Mouse (Mus musculus) Patski (cell line): Measurements from ENCODE around the gene Eddm3b. TPM values are rescaled to one million over a fixed set of nuclear protein-coding genes. Genes with fewer than 3 reads are reported as not detected.

Source experiments
- ATAC-seq: fragments of 100-300 bp; one replicate; pipeline ENCODE4 v1.8.0; 2021
- CTCF ChIA-PET: fragments of 350-600 bp; sonication (Branson Sonifier 250); formaldehyde crosslinking; loops from one replicate; lab custom pipeline; 2022; ENCODE audit warnings: inconsistent platforms; lab: Charles Lee
- POLR2A ChIA-PET: fragments of 350-600 bp; sonication (Branson Sonifier 250); formaldehyde crosslinking; loops from one replicate; lab custom pipeline; 2022; ENCODE audit warnings: antibody characterized with exemption, inconsistent platforms; lab: Charles Lee
- DNase-seq: peaks from one replicate; pipeline ENCODE4 v3.0.0-alpha.2; 2011; ENCODE audit warnings: low read depth, low spot score
- H3K27me3 ChIP-seq: fragments of 371-371 bp; one replicate; pipeline ENCODE4 v1.5.1; 2021
- CTCF ChIP-seq: fragments of 100-300 bp; IDR thresholded peaks from one replicate; pipeline ENCODE4 v1.5.1; 2021
- in situ Hi-C: fragments of 300-500 bp; cut with MboI; formaldehyde crosslinking; loops from 3 replicates; pipeline ENCODE4 v1.11.1; 2018; ENCODE audit warnings: low pct_unique_long_range_greater_than_20kb, mixed read lengths
- polyA plus RNA-seq: library from polyadenylated mRNA; unstranded; gene quantifications from one replicate; pipeline ENCODE4 v1.2.3, GENCODE M21; 2021

Gene Eddm3b
- polyA plus RNA-seq, 1 experiment from 2014 or later: not detected

GRCm38 (mm10) chr14:51113476-51113875 lies 750 bp upstream of the Eddm3b start:
- ChIA-PET POLR2A (no interaction called here), CTCF (no interaction called here)
- in situ Hi-C loops: no loop called here
- H3K27me3 ChIP-seq: no peaks in the 10 kb centered on the region
- TF ChIP-seq CTCF: no peak
- ATAC-seq (no peak), DNase-seq (no peak)

DNA sequence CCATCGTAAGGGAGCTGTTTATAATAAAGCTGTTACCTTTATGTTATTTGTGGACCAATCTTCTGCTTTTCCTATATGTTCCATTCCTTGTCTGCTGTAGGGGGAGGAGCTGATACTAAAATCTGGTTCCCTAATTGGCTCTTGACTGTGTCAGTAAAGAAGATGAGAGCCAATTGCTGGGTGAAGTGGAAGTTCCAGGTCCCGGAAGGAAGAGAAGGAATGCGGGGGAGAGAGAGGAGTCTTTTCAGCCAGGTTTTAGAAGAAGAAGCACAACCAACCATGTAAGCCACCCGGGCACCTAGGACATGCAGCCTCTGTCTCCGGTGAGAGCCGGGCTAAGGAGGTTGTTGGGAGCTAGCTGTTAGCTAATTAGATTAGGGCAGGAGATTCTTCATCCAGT lies 11.5 kb downstream of the Eddm3b start:
- DNase-seq (no peak), ATAC-seq (no peak)
- ChIA-PET CTCF (no interaction called here), POLR2A (no interaction called here)
- no peak for TF ChIP-seq CTCF
- in situ Hi-C loops: no loop called here
- H3K27me3 ChIP-seq: no peaks in the 10 kb centered on the region

DNA sequence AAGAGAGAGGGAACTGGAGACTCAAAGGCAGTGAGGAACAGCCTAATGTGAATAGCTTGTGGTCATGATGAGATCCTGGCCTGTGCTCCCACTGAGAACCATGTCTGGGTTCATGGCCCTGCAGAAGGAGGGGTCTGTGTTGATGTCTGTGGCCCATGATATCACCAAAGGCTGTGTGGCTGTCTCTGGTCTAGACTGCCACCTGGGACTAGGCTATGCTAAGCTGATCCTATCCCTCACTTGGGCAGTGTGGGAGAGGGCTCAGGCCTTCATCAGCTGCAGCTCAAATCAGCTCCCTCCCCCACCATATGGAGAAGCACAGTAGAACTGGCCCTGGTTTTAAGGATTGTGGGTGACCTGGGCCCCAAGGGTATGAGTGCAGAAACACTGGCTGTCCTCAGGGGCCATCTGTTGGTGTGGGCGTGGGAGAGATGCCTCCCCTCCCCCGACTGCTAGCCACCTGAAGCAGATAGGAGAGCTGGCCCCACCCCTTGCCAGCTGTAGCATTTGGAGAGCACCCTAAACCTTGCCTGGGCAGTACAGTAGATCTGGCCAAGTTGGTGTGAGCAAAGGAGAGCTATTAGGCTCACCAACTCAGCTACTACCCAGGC lies 13.5 kb downstream of the Eddm3b start:
- in situ Hi-C loops: no loop called here
- DNase-seq (no peak), ATAC-seq (no peak)
- TF ChIP-seq CTCF: no peak
- H3K27me3 ChIP-seq: no peaks in the 10 kb centered on the region
- POLR2A ChIA-PET: no interaction called here
- CTCF ChIA-PET: no interaction called here

DNA sequence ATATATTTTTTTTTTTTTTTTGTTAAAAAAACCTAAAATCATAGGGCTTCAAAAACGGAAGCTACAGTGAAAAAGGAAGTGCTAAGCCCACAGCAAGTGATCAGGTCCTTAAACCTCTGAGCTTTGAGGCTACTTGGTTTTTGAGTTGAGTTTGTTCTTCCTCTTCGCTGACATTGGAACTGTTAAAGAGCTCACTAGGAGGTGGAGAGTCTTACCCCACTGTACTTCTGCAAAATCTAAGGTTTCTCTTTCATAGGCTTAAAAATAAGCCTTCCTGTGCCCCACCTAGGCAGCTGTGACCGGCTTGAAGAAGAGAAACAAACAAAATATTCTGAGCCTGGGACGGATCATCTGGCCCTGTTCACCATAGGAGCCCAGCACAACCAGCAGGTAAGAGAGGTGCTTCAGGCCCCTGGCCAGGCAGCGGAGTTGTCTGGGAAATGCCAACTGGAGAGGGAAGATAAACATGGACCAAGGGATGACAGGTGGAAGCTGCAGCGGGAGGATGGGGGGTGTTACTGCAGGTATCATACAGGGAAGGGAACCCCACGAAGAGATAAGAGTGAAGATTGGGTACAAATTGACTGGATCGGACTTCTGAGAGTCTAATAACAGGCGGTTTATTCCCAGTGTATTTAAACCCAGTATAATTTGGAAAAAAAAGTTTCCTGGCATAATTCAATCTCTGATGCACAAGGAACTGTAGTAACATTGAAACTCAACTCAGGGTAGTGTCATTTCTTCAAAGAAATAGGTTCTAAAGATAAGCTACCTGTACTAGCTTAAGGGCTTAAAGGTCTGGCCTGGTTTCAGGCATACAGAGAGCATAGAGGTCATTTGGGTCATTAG lies 14.8 kb downstream of the Eddm3b start:
- POLR2A ChIA-PET: interaction anchor here (0.6 kb wide), 1 partner anchor 1787 kb away, joined by 3 read pairs; no protein-coding TSS in a partner anchor

DNA sequence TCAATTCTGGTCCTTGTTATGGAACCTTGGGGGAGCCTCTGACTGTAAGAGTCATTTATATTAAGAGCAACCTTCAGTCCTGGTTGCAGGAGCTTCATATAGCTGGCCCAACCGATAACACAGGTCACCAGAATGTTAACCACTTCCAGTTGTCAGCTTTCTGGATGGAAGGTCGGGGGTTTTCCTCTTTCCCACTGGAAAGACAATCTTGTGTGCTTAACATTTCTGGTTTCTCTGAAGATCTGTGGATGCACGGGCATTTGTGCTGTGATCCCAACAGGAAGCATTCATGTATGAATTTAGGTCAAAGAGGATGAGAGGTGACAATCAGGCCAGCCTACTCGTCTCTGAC lies 15.4 kb downstream of the Eddm3b start:
- DNase-seq (no peak), ATAC-seq (no peak)
- in situ Hi-C loops: no loop called here
- H3K27me3 ChIP-seq: no peaks in the 10 kb centered on the region
- TF ChIP-seq CTCF: no peak
- ChIA-PET CTCF (no interaction called here), POLR2A (no interaction called here)

More for the DNA sequence above, 14.8 kb downstream of the Eddm3b start:
- ATAC-seq: no peak
- DNase-seq: no peak
- in situ Hi-C loops: no loop called here
- CTCF ChIA-PET: no interaction called here
- no peaks in the 10 kb centered on the region for H3K27me3 ChIP-seq
- TF ChIP-seq CTCF: no peak

- ChIA-PET POLR2A (no interaction called here), CTCF (no interaction called here)
- ATAC-seq (no peak), DNase-seq (no peak)
- in situ Hi-C loops: no loop called here
- H3K27me3 ChIP-seq: no peaks in the 10 kb centered on the region
- no peak for TF ChIP-seq CTCF
These were observed 16.2 kb downstream of the Eddm3b start for GRCm38 (mm10) chr14:51130315-51130940.

DNA sequence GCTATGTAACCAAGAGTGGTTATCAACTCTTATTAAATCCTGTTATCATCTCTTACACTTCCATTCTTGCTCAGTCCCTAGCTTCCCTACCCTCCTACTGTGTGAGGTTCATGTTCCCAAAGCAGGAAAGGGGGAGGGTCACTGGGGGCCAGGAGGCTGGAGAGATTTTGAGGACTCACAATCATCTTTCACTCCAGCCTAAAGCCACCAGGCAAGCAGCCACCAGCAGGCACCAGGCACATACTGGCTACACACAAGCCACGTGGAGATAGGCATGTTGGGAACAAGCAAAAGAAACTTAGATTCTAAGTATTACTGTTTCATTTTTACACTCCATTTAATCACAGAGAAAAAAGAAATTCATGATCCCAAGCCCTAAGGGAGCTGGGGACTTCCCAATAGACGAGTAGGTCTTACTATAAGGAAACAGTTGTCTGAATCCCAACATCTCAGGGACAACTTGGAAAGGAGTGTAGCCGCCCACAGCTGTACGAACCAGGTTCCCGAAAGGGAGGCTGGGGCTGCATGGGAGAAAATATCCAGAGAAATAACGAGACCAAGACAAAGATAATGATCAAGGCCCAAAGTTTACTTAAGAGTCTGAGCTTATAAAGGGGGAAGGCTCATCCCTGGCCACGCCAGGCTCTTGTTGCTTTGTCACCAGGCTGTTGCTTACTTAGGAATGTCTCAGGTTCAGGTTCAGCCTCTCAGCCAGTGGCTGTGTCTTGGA lies 17.0 kb downstream of the Eddm3b start:
- POLR2A ChIA-PET: no interaction called here
- no peak for TF ChIP-seq CTCF
- CTCF ChIA-PET: no interaction called here

GRCm38 (mm10) chr14:51132372-51132771 lies 18.1 kb downstream of the Eddm3b start:
- no peaks in the 10 kb centered on the region for H3K27me3 ChIP-seq
- CTCF ChIA-PET: no interaction called here
- DNase-seq (no peak), ATAC-seq (no peak)
- POLR2A ChIA-PET: no interaction called here
- in situ Hi-C loops: no loop called here
- no peak for TF ChIP-seq CTCF

More for the DNA sequence above, 17.0 kb downstream of the Eddm3b start:
- DNase-seq: no peak
- H3K27me3 ChIP-seq: no peaks in the 10 kb centered on the region
- in situ Hi-C loops: no loop called here
- no peak for ATAC-seq

DNA sequence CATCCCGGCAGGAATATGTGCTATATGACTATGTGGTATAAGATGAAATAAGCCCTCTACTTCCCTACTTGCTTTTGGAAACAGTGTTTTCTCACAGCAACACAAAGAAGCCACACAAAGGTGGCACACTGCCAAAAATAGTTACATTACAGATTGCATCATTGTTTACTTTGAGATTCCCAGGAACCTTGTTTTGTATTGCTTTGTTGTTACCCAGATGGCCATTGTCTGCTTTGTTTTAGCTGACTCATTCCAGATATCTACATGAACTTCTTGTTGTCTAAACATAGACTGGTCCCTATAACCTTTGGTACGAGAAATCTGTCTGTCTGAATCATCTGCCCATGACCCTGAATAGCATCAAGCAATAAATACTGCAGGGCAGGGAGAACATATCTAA lies 26.1 kb downstream of the Eddm3b start:
- in situ Hi-C loops: no loop called here
- no peak for TF ChIP-seq CTCF
- ATAC-seq: no peak
- ChIA-PET POLR2A (no interaction called here), CTCF (interaction anchor here (1.4 kb wide), 1 partner anchor 101 kb away, joined by 3 read pairs; no protein-coding TSS in a partner anchor)
- no peaks in the 10 kb centered on the region for H3K27me3 ChIP-seq
- DNase-seq: peak; percentile 12

GRCm38 (mm10) chr14:51142119-51142518 lies 27.9 kb downstream of the Eddm3b start:
- in situ Hi-C loops: no loop called here
- no peak for DNase-seq
- POLR2A ChIA-PET: no interaction called here
- CTCF ChIA-PET: no interaction called here
- ATAC-seq: no peak
- no peak for TF ChIP-seq CTCF
- no peaks in the 10 kb centered on the region for H3K27me3 ChIP-seq
